Mouse (Mus musculus): ENCODE results near the gene Klhl25.

DNA sequence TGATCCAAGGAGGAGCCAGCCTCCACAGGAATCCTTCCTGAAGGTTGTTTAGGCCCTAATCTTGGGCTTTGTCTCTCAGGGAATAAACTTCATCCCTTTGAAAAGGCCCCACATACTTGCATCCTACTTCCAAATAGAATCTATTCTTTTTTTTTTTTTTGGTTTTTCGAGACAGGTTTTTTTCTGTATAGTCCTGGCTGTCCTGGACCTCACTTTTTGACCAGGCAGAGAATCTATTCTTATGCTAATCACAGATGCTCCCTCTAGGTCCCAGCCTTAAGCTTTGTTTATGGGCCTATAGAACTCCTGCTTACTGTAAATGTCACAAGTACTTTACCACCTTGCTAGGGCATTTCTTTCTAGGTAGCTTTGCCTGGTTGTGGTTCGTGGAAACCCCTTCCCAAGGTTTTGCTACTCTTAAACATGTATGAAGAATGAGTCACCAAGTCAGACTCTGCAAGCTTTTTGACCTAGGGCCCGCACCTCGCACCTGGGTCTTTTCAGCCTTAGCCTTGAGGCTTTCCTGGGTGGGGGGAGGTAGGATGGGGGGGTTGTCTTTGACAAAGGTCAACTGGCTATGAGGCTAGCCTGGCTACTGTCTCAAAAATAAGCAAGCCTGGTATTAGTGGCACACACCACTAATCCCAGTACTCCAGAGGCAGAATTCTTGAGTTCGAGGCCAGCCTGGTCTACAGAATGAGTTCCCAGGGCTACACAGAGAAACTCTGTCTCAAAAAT lies 46.3 kb upstream of the Klhl25 start:
- TF ChIP-seq POLR2A (IDR thresholded peaks at IDR 0.05; ENCODE audit: control insufficient read depth, extremely low read depth, insufficient read depth, low read length, poor library complexity) (no peak), CTCF (IDR thresholded peaks at IDR 0.05; ENCODE audit: borderline replicate concordance, control insufficient read depth, extremely low read depth, insufficient read depth, low read length, poor library complexity) (no peak)

All from thymus, adult 2 months (tissue).